Mouse (Mus musculus): ENCODE data around the gene St3gal6.
"Not testable (repeated sequence)": the region's sequence is repeated elsewhere in the genome, so short reads cannot be mapped to it uniquely, and the experiment has no call there.

Gene St3gal6

DNA sequence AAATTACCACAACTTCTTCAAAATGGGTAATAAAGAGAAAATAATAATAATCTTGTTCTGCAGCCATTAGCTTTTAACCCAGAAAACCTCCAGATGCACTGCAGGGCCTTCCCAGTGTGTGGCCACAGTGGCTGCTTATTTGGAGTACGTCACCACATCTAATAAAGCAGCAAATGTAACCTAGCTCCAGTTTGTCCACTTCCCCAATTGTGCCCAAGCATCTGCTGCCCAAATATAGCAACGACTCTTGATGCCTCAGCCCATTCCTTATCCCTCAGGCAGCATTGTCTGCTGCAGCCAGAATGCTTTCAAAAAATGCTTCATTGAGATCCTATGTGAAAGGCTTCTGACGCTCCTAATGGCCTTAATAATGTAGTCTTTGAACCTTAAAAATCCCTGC is 49.2 kb downstream of the St3gal6 start:
- no peak for DNase-seq

DNA sequence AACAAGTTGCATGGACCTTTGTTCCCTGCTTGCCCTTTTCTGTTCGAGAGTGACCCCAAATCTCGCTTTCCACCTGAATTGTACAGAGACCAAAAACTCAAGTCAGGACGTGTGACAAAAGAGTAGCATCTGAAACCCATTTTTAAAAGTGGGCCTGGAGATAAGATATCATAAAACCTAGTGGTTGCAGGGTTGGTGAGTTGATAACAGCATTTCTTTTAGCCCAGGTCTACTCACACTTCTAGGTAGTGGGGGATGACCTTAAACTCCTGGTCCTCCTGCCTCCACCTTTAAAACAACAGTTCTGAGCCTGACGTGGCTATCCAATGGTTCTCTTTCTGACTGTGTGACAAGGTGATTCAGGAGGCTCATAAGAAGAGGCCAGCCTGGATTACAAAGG is 53.2 kb downstream of the St3gal6 start:
- no peak for DNase-seq

DNA sequence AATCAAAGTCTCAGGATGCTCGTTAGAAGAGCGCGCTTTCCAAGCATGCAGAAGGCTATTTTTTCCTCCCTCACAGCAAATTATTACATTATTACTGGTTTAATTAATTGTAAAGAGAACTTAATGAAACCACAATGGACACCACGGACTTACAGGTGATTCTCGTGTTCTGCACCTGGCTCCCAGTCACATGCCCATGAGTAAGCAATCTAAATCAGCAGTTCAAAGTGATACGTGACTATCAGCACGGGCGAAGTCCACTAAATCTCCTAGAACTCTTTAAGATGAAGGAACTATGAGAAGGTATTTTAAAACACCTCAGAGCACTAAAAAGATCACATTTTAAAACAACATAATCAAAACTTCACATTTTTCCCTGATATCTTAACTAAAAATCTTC is 54.0 kb downstream of the St3gal6 start:
- DNase-seq, result no peak

DNA sequence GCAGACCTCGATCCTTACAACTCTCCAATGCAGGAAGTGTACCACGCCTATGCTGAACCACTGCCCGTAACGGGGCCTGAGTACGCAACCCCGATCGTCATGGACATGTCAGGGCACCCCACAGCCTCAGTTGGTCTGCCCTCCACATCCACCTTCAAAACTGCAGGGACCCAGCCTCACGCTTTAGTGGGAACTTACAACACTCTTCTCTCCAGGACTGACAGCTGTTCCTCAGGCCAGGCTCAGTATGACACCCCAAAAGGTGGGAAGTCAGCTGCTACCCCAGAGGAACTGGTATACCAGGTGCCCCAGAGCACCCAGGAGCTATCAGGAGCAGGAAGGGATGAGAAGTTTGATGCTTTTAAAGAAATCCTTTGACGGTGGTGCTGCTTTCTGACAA is 58.6 kb downstream of the St3gal6 start:
- no peak for DNase-seq

DNA sequence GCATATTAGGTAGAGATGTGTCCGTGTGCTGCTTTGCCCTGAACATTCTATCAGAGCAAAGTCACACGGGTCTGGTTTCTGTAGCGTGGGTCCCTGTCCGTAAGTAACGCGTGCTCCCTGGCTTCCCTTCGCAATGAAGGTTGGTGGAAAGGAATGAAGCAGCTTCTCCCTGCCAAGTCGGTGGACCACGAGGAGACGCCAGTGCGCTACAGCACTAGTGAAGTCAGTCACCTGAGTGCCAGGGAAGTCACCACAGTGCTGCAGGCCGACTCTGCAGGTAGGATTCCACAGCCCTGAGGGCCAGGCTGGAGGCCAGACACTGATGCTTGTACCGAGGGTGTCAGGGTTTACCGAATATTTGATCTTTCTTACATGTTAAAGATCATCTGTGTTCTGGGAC is 60.0 kb downstream of the St3gal6 start:
- no peak for DNase-seq

DNA sequence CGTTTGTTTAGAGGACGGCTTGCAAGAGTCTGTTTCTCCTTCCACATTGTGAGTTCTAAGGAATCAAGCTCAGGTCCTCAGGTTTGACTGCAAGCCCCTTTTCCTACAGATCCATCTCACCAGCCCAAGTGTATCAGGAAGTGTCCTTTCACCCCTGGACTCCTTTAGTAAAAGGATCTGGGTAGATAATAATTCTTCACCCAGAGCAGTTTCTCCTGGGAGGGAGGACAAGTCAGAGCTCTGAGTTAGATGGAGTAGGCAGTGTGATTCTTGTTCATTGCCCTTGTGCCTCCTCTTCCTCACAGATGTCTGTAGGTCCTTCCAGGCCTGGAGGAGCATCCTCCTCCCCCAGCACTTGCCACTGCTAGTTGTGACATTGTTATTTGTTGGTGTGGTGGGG is 61.5 kb downstream of the St3gal6 start:
- DNase-seq, result no peak

DNA sequence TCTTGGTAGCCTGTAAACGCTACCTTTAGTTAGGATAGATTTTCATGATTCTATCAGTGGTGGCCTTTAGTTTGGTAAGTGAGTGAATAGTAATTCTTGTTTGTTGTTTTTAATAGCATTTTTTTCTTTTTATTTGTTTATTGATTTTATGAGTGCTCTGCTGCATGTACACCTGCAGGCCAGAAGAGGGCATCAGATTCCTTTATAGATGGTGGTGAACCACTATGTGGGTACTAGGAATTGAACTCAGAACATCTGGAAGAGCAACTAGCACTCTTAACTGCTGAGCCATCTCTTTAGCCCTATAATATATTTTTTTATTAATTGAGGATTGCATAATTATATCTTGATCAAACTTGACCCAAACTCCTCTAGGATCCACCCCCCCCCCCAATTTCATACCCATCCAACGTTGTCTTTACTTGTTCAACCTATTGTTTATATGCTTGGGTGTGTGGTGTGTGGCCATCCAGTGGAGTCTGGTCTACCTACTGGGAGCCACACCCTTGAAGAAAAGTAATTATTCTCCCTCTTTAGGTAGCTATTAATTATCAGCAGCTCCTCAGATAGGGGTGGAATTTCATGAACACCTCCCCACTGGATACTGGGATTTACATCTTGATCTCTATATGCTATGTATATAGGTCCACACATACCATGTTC is 62.1 kb downstream of the St3gal6 start:
- no peak for DNase-seq

DNA sequence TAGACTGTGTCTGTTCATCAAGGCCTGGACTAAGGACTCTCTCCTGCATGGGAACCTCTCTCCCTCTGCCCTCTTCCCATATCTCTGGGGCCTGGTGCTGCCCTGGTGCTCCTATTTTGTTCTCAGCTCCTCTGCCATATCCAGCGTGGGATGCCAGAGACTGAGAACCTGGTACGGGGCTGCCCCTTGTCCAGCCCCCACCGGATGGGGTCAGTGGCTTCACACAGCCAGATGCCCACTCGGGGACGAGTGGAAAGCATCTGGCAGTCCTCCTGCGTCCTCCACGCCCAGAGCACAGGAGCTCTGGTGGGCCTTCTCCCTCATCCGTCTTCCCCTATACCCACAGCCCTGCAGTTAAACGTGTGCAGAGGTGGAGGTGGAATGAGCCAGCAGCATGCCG is 63.7 kb downstream of the St3gal6 start:
- DNase-seq, result no peak

DNA sequence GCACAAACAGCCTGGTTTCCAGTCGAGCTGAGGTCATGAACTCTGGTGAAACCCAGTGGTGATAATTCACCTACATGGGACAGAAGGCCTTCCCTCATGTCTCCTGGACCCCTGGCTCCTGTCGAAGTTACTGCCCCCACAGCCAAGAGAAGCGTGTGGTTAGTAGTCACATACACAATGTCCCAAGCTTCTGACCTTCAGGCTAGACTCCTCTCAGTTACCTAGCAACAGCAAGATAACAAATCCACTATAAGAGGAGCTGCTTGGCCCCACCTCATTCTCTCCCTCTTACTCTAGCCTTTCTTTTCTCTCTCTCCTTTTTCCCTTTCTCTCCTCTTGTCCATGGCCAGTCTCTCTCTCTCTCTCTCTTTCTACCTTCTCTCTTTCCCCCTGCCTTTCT is 64.1 kb downstream of the St3gal6 start:
- DNase-seq, result not testable (repeated sequence)

DNA sequence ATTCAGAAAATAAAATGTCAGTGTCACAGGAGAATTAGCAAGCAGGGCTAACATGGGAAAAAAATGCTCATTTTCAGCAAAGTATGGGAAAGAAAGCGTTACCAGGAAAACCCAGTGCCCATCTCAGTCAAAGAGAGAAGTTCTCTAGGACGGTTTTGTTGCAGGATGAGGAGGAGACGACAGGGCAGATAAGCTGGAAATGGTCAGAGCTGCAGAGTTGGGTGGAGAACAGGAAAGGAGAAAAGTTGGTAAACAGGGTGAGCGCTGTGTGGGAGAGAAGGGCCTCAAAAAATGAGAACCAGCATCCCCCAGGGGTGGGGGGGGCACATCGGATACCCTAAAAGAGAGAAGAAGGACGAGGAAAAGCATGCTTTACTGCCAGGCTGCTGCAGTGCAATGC is 67.1 kb downstream of the St3gal6 start:
- no peak for DNase-seq

DNA sequence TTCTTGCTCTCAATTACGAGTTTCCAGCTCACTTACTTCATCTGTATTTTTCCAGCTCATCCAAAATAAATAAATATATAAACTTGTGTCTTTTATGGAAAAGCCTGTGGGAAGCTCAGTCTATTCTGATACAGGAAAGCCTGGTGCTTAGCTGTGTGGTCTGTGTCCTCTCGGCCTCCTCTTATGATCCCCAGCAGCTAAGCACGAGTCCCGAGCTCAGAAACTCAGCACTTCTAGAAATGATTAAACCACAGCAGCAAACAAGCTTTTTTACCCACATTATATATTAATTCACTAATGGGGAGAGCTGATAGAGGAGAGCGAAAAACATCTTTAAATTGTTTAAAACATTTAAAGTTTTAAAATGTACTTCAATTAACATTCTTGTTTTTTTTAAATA is 67.6 kb downstream of the St3gal6 start:
- DNase-seq, result no peak

DNA sequence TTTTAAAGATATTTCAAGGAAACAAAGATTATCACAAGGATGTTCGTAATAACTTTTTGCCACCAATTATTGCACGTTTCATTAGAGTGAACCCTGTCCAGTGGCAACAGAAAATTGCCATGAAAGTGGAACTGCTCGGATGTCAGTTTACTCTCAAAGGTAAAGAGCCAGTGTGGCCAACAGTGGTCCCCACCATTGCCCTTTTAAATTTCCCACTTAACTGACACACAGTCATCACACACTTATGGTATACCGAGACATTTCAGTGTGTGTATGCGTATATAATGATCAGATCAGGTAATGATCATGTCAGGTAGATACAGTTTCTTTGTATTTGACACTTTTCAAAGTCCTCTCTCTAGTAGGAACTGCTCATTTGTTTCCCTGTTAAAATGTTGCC is 68.9 kb downstream of the St3gal6 start:
- no peak for DNase-seq

DNA sequence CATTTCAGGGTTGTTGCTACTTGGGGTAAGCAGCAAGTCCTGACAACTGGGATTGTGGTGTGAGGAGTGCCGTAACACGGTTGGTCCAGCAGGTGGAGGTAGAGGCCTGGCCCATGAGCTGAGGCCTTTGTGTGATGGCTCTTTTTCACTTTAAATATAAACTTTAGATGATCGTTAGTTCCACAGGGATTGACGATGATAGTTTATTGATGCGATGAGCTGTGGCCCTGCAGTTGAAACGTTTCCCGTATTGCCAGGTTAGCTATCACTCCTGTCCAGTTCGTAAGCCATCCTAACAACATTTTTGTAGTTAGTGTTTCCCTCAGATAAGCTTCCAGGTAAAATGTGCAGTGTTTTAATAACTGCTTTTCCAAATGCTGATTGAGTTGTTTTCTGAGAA is 69.4 kb downstream of the St3gal6 start:
- DNase-seq, result peak; percentile 44 to 53

DNA sequence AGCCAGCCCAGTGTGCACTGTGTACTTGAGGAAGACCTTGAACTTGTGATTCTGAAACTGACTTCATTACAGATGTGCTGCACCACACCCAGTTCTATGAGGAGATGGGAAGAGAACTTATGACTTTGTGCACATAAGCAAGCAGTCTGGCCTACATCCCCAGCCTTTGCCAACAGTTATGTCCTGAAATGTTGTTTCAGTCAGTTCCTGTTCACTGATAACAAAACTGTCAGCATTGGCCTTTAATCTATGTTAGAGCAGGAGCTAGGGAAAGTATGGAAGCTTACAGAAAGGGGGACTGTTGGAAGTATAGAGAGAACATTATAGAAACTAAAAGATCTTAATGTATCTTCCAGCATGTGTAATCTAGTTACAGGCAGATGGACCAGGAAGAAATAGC is 70.2 kb downstream of the St3gal6 start:
- no peak for DNase-seq

DNA sequence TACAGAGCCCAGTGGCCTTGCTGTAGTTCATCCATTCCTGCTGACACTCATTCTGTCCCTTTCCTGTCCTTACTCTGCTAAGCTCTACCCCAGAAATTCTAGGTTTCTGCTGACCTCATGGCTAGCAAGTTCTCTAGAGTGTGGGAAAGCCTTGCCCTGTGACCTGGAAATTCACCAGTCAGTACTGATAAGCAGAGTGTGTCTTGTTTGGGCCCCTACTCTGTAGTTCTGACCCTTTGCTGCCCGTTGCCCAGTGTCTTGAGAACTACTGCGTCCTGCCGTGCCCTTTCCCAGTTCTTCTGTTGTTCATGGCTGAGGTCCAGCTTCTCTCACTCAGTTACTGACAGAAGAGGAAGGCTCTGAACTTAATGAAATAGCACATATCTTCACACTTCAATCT is 70.9 kb downstream of the St3gal6 start:
- DNase-seq, result no peak

DNA sequence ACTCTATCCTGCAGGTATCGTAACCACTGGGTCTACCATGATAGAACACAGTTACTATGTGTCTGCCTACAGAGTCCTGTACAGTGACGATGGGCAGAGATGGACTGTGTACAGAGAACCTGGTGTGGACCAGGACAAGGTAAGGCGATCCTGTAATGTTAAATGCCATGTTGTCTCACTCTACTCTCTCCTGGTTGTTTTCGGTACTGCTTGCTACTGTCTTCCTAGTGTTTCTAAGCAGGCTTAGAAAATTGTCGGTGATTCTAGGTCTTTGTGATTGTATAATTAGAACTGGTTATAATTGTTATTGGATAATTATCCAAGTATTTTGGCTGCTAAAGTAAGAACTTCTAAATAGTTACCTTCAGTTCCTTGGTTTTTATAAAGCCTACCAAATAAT is 72.4 kb downstream of the St3gal6 start:
- no peak for DNase-seq

DNA sequence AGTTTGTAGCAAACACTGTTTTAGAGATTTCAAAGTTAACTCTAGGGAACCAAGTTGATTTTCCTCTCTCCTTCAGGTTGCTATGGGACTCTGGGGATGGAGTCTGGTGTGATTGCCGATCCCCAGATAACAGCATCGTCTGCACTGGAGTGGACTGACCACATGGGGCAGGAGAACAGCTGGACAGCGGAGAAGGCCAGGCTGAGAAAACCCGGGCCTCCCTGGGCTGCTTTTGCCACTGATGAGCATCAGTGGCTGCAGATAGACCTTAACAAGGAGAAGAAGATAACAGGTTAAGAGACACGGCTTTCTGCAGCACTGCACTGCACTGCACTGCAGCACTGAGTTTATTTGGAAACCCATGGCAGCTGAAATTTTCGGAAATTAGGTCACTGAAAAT is 73.4 kb downstream of the St3gal6 start:
- DNase-seq, result no peak

DNA sequence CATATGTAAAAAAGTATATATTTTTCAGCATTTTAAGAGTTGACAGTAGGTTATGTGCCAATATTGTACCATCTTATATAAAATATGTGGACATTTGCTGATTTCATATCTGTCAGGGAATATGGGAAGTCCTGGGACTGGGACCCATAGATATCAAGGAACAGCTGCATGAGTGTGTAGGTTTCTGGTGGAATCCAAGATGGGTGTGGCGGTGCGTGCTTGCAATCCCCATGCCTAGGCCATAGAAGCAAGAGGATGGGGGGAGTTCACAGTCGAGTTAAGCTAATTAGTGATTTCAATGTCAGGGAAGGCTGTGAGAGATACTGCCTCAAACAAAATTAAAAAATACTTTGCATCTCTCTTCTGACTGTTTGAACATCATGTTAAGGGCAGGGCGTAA is 75.0 kb downstream of the St3gal6 start:
- DNase-seq, result no peak

DNA sequence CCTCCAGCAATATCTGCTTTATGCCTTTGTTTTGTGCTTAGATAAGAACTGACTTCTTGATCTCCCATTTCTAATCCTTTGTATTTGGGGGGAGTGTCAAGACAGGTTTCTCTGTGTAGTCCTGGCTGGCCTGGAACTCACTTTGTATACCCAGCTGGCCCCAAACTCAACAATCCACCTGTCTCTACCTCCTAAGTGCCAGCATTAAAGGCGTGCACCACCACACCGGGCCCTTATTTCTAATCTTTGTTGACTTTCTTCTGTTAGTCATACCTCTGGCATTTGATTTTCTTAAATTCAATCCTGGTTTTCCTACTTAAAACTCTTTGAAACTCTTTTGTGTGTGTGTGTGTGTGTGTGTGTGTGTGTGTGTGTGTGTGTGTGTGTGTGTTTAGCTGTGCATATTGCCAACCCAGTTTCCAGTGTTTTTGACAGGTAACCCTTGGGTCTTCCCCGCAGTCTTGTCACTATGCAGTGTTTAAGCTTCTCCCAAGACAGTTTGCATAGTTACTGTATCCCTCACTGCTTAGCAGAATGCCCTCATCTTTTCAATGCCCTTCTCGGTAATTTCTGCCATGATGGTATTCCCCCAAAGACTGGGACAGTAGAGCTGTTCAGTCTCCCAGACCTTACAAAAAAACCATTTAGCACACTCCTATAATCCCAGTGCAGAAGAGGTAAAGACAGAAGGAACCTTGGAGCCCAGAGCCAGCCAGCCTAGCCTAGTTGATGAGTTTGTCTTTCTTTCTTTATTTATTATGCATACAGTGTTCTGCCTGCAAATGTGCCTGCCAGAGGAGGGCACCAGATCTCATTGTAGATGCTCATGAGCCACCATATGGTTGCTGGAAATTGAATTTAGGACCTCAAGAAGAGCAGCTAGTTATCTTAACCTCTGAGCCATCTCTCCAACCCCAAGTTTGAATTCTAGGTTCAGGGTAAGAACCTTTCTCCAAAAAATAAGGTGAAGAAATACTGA is 77.5 kb downstream of the St3gal6 start:
- no peak for DNase-seq

DNA sequence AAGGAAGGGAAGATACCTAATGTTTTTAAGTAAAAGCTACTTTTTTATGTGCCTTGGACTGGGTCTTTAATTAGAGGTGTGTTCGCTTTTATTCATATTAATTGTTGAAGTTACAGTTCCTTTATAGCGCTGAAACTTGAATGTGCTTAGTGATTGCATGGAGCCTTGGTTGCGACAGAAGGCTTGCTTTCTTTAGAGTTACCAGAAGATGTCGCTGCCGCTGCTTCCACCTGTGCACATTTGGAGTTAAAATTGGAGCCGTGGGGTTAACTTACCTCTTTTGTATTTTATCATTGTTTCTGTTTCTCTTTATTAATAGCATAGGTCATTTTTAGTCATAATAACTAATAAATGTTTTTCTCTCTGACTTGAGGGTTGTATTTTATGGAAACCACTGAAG is 79.3 kb downstream of the St3gal6 start:
- DNase-seq, result no peak

DNA sequence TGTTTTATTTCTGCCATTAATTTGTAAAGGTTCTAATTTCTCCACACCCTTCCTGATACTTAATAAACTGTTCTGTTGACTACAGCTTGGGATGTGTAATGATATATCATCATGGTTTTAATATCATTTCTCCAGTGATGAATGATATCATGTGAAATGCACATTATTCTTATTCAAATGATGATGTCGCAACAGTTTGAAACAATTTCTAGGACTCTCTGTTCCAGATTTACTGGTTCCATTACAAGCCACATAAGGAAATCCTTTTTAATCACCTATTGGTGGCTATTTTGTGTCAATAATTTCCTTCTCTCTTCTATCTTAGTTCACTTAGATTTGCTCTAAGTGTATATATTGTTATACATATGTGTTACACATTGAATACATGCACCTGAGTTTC is 91.7 kb downstream of the St3gal6 start:
- no peak for DNase-seq

DNA sequence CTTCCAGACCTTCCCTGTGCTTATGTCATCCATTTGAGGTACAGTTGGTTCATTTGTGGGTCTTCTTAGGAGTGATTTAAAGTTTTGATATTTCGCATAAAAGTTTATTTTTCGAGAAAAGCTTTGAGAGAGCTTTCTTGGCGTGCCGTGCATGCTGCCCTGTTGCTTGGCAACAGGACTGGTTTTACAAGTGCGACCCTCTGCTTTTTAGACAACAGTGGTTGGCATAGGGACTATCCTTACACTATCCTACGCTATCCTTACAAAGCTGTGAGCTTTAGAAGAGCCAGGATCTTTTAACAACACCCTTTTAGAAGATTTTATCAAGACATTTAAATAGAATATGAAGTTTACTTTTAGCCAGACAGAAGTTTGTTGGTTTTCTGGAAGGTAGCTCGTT is 93.8 kb downstream of the St3gal6 start:
- DNase-seq, result no peak

DNA sequence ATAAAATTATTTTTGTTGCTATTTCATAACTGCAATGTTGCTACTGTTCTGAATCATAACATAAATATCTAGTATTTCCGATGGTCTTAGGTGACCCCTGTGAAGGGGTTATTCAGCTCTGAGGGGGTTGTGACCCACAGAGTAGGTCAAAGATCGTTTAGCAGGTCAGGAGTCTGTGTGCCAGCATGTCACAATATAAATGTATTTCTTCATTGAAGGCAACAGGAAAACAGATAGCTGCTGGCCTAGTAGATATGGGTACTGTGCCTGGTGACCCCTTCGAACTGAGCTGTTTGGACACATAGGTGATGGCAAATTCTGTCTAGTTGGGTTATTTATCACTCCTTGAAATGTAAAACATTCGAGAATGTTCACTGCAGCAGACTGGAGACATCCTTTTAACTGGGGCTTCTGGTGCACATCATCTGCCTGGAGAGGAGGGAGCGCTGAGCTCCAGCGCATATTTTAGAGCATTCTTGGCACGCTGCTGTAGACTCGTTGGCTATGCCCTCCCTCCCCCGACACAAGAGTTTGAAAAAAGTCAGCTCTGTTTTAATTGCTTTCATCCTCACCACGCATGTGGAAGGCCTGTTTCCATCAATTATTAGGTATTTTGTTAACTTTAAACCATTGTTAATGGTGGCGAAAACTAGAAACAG is 102.2 kb downstream of the St3gal6 start:
- no peak for DNase-seq
